Mouse (Mus musculus) bone marrow macrophage, adult 2 months (primary cell): ENCODE measurements around the gene Zfp296.

Experiments
- CTCF ChIP-seq: IDR thresholded peaks from 2 replicates; pipeline ENCODE4 v1.5.1; 2012; ENCODE audit warnings: low read depth, mild to moderate bottlenecking, low read length, moderate library complexity
- POLR2A ChIP-seq: IDR thresholded peaks from 2 replicates; pipeline ENCODE4 v1.6.1; 2012; ENCODE audit warnings: mild to moderate bottlenecking, low read depth, low read length, borderline replicate concordance

- TF ChIP-seq POLR2A: no peak
- no peak for TF ChIP-seq CTCF
These were observed 30.2 kb downstream of the Zfp296 start for GRCm38 (mm10) chr7:19607291-19607690.
